Mouse (Mus musculus): ENCODE data around the gene Pigk. TPM values are rescaled to one million over a fixed set of nuclear protein-coding genes. Genes with fewer than 3 reads are reported as not detected.
A peak's percentile ranks its signal among the peaks of the same experiment; 100 is the strongest.
"Not testable (repeated sequence)": the region's sequence is repeated elsewhere in the genome, so short reads cannot be mapped to it uniquely, and the experiment has no call there.

The Pigk gene
- polyA plus RNA-seq, 1 experiment from 2014 or later: 49.1 TPM

DNA sequence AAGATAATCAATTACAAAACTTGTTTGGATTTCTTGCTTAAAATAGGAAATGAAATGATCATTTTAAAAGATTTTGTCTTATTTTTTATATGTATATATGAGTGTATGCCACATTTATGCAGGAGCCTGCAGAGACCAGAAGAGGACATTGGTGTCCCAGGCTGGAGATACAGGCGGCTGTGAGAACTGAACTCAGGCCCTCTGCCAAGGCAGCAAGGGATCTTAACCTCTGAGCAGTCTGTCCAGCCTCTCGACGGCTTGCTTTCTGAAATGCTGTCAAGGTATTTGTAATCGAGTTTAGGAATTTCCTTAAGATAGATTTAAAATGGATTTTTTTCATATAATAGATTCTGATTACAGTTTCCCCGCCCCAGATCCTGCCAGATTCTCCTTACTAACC, 25.4 kb upstream of the Pigk start:
- Histone ChIP-seq H3K27ac (replicated peaks; ENCODE audit: low read depth, low read length) (no peak overlapping the region), H3K9ac (replicated peaks; ENCODE audit: low read length) (no peak overlapping the region), H3K9me3 (replicated peaks; ENCODE audit: control insufficient read depth, low read length) (no peaks in the 10 kb centered on the region), H3K36me3 (replicated peaks; ENCODE audit: control insufficient read depth, insufficient read depth, low read depth, low read length) (no peaks in the 10 kb centered on the region), H3K4me3 (ENCODE audit: low read depth, low read length) (no peak overlapping the region), H3K4me2 (ENCODE audit: low read depth, low read length) (no peak overlapping the region), H3K4me1 (ENCODE audit: control insufficient read depth, insufficient read depth, low read length) (no peaks in the 10 kb centered on the region), H3K27me3 (ENCODE audit: control insufficient read depth, insufficient read depth, low read length) (no peaks in the 10 kb centered on the region)
- 82% methylated on average over 5 of the region's 5 CpGs for WGBS
- DNase-seq (ENCODE audit: low spot score) (no peak), ATAC-seq (replicated peaks; ENCODE audit: insufficient number of reproducible peaks, low FRiP score, low TSS enrichment, low read depth) (no peak)

- no peak overlapping the region for H3K4me3 ChIP-seq (ENCODE audit: low read depth, low read length)
- ATAC-seq (replicated peaks; ENCODE audit: insufficient number of reproducible peaks, low FRiP score, low TSS enrichment, low read depth) (no peak), DNase-seq (ENCODE audit: low spot score) (no peak)
- H3K9ac ChIP-seq (replicated peaks; ENCODE audit: low read length): no peak overlapping the region
- no peaks in the 10 kb centered on the region for H3K36me3 ChIP-seq (replicated peaks; ENCODE audit: control insufficient read depth, insufficient read depth, low read depth, low read length)
- no peaks in the 10 kb centered on the region for H3K4me1 ChIP-seq (ENCODE audit: control insufficient read depth, insufficient read depth, low read length)
- H3K27ac ChIP-seq (replicated peaks; ENCODE audit: low read depth, low read length): no peak overlapping the region
- no peak overlapping the region for H3K4me2 ChIP-seq (ENCODE audit: low read depth, low read length)
- no peaks in the 10 kb centered on the region for H3K27me3 ChIP-seq (ENCODE audit: control insufficient read depth, insufficient read depth, low read length)
- no peaks in the 10 kb centered on the region for H3K9me3 ChIP-seq (replicated peaks; ENCODE audit: control insufficient read depth, low read length)
- WGBS: 86% methylated on average over 9 of the region's 9 CpGs
Measured at GRCm38 (mm10) chr3:152689105-152689504, 24.8 kb upstream of the Pigk start.

GRCm38 (mm10) chr3:152694950-152695349, 18.9 kb upstream of the Pigk start:
- Histone ChIP-seq H3K9me3 (replicated peaks; ENCODE audit: control insufficient read depth, low read length) (no peaks in the 10 kb centered on the region), H3K4me3 (ENCODE audit: low read depth, low read length) (no peak overlapping the region), H3K27ac (replicated peaks; ENCODE audit: low read depth, low read length) (no peak overlapping the region), H3K9ac (replicated peaks; ENCODE audit: low read length) (no peak overlapping the region), H3K36me3 (replicated peaks; ENCODE audit: control insufficient read depth, insufficient read depth, low read depth, low read length) (no peaks in the 10 kb centered on the region), H3K4me1 (ENCODE audit: control insufficient read depth, insufficient read depth, low read length) (no peaks in the 10 kb centered on the region), H3K27me3 (ENCODE audit: control insufficient read depth, insufficient read depth, low read length) (no peaks in the 10 kb centered on the region), H3K4me2 (ENCODE audit: low read depth, low read length) (no peak overlapping the region)
- 91% methylated on average over 3 of the region's 3 CpGs for WGBS
- DNase-seq (ENCODE audit: low spot score) (no peak), ATAC-seq (replicated peaks; ENCODE audit: insufficient number of reproducible peaks, low FRiP score, low TSS enrichment, low read depth) (no peak)

DNA sequence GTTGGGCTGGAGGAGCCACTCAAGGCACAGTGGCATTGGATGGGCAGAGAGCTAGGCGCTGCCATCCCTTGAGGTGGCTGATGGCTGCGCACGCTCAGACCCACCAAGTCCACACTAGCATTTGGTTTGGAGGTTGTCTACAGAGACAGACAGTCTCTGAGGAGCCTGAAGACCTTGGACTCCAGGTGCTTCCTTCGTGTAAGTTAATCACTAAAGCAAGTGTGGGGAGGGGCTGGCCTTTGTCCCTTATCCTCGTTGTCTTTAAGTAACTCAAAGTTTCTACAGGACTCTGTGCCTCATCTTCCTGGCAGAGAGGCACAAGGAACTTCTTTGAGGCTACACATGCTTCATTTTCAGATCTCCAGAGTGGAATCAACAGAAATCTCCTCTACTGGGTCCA, 15.9 kb upstream of the Pigk start:
- H3K4me2 ChIP-seq (ENCODE audit: low read depth, low read length): no peak overlapping the region
- H3K4me3 ChIP-seq (ENCODE audit: low read depth, low read length): no peak overlapping the region
- no peak for DNase-seq (ENCODE audit: low spot score)
- H3K27ac ChIP-seq (replicated peaks; ENCODE audit: low read depth, low read length): no peak overlapping the region
- ATAC-seq (replicated peaks; ENCODE audit: insufficient number of reproducible peaks, low FRiP score, low TSS enrichment, low read depth): no peak
- no peaks in the 10 kb centered on the region for H3K9me3 ChIP-seq (replicated peaks; ENCODE audit: control insufficient read depth, low read length)
- no peaks in the 10 kb centered on the region for H3K36me3 ChIP-seq (replicated peaks; ENCODE audit: control insufficient read depth, insufficient read depth, low read depth, low read length)
- H3K9ac ChIP-seq (replicated peaks; ENCODE audit: low read length): no peak overlapping the region
- H3K4me1 ChIP-seq (ENCODE audit: control insufficient read depth, insufficient read depth, low read length): no peaks in the 10 kb centered on the region
- H3K27me3 ChIP-seq (ENCODE audit: control insufficient read depth, insufficient read depth, low read length): no peaks in the 10 kb centered on the region
- 83% methylated on average over 5 of the region's 5 CpGs for WGBS

GRCm38 (mm10) chr3:152699261-152699660, 14.6 kb upstream of the Pigk start:
- H3K27ac ChIP-seq (replicated peaks; ENCODE audit: low read depth, low read length): no peak overlapping the region
- H3K4me1 ChIP-seq (ENCODE audit: control insufficient read depth, insufficient read depth, low read length): no peaks in the 10 kb centered on the region
- H3K9ac ChIP-seq (replicated peaks; ENCODE audit: low read length): no peak overlapping the region
- H3K4me2 ChIP-seq (ENCODE audit: low read depth, low read length): no peak overlapping the region
- H3K27me3 ChIP-seq (ENCODE audit: control insufficient read depth, insufficient read depth, low read length): no peaks in the 10 kb centered on the region
- no peaks in the 10 kb centered on the region for H3K36me3 ChIP-seq (replicated peaks; ENCODE audit: control insufficient read depth, insufficient read depth, low read depth, low read length)
- DNase-seq (ENCODE audit: low spot score): no peak
- H3K4me3 ChIP-seq (ENCODE audit: low read depth, low read length): no peak overlapping the region
- H3K9me3 ChIP-seq (replicated peaks; ENCODE audit: control insufficient read depth, low read length): no peaks in the 10 kb centered on the region
- 69% methylated on average over 8 of the region's 8 CpGs for WGBS
- no peak for ATAC-seq (replicated peaks; ENCODE audit: insufficient number of reproducible peaks, low FRiP score, low TSS enrichment, low read depth)

DNA sequence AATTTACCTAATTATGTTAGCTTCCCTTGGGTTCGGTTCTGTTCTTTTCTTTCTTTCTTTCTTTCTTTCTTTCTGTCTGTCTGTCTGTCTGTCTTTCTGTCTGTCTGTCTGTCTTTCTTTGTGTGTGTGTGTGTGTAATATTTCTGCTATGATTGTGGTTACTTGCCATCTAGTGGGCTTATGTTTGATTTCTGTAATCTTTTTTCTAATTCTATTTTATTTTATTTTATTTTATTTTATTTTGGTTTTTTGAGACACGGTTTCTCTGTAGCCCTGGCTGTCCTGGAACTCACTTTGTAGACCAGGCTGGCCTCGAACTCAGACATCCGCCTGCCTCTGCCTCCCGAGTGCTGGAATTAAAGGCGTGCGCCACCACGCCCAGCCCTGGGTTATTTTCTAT, 12.4 kb upstream of the Pigk start:
- WGBS: 90% methylated on average over 8 of the region's 8 CpGs
- DNase-seq (ENCODE audit: low spot score); H3K9me3 ChIP-seq (replicated peaks; ENCODE audit: control insufficient read depth, low read length); H3K4me2 ChIP-seq (ENCODE audit: low read depth, low read length); H3K36me3 ChIP-seq (replicated peaks; ENCODE audit: control insufficient read depth, insufficient read depth, low read depth, low read length); H3K27me3 ChIP-seq (ENCODE audit: control insufficient read depth, insufficient read depth, low read length); H3K9ac ChIP-seq (replicated peaks; ENCODE audit: low read length); H3K4me3 ChIP-seq (ENCODE audit: low read depth, low read length); H3K27ac ChIP-seq (replicated peaks; ENCODE audit: low read depth, low read length); H3K4me1 ChIP-seq (ENCODE audit: control insufficient read depth, insufficient read depth, low read length): not testable (repeated sequence)
- 0 out of 2 replicates have a peak, but pooled peaks have one; percentile 65 for ATAC-seq (replicated peaks; ENCODE audit: insufficient number of reproducible peaks, low FRiP score, low TSS enrichment, low read depth)

DNA sequence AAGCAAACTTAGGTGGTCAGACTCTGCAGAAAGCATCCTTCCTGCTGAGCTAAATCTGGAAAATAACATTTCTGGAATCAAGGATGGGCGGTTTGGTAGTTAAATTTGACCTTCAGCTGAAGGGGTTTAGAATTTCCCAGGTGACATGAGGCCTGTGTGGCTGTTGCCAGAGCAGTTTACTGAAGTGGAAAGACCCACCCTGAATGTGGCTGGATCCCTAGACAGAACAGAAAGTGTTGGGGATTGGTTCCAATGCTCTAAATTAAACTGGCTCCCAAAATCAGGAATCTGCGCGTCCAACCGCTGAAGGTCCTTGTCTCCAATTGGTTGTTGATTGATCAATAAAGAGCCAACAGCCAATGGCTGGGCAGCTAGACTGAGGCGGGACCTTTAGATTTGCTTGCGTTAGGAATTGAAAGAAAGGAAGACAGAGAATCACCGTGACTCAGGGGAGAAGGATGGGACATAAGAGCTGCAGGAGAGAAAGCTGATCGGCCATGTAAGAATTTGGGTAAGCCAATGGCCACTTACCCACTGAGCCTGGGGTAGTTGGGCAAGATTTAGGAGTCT, 11.5 kb upstream of the Pigk start:
- no peak overlapping the region for H3K27ac ChIP-seq (replicated peaks; ENCODE audit: low read depth, low read length)
- no peaks in the 10 kb centered on the region for H3K36me3 ChIP-seq (replicated peaks; ENCODE audit: control insufficient read depth, insufficient read depth, low read depth, low read length)
- H3K4me1 ChIP-seq (ENCODE audit: control insufficient read depth, insufficient read depth, low read length): no peaks in the 10 kb centered on the region
- 50% methylated on average over 8 of the region's 8 CpGs for WGBS
- no peak overlapping the region for H3K4me2 ChIP-seq (ENCODE audit: low read depth, low read length)
- DNase-seq (ENCODE audit: low spot score) (peak; percentile 35), ATAC-seq (replicated peaks; ENCODE audit: insufficient number of reproducible peaks, low FRiP score, low TSS enrichment, low read depth) (no peak)
- no peaks in the 10 kb centered on the region for H3K9me3 ChIP-seq (replicated peaks; ENCODE audit: control insufficient read depth, low read length)
- no peak overlapping the region for H3K4me3 ChIP-seq (ENCODE audit: low read depth, low read length)
- H3K9ac ChIP-seq (replicated peaks; ENCODE audit: low read length): no peak overlapping the region
- no peaks in the 10 kb centered on the region for H3K27me3 ChIP-seq (ENCODE audit: control insufficient read depth, insufficient read depth, low read length)

DNA sequence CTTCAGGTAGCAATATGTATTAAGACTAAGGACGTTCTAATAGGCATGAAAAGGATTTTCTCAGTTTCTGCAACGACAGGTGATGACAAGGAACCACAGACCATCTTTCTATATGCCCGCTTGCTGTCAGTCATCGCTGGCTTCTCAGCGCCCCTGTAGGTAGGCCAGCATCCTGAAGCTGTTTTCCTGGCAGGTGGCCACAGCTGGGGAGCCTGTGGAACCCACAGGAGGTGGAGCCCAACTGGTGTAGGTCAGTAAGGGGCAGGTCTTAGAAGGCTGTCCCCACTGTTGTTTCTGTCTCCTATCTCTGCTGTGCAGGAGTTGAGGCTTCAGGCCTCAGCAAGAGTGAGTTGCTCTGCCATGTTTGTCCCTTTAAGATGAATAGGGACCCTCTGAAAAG, 8.1 kb upstream of the Pigk start:
- Histone ChIP-seq H3K9ac (replicated peaks; ENCODE audit: low read length) (no peak overlapping the region), H3K36me3 (replicated peaks; ENCODE audit: control insufficient read depth, insufficient read depth, low read depth, low read length) (no peaks in the 10 kb centered on the region), H3K4me1 (ENCODE audit: control insufficient read depth, insufficient read depth, low read length) (no peaks in the 10 kb centered on the region), H3K9me3 (replicated peaks; ENCODE audit: control insufficient read depth, low read length) (no peaks in the 10 kb centered on the region), H3K27ac (replicated peaks; ENCODE audit: low read depth, low read length) (no peak overlapping the region), H3K4me3 (ENCODE audit: low read depth, low read length) (no peak overlapping the region), H3K27me3 (ENCODE audit: control insufficient read depth, insufficient read depth, low read length) (no peaks in the 10 kb centered on the region), H3K4me2 (ENCODE audit: low read depth, low read length) (no peak overlapping the region)
- 74% methylated on average over 5 of the region's 5 CpGs for WGBS
- ATAC-seq (replicated peaks; ENCODE audit: insufficient number of reproducible peaks, low FRiP score, low TSS enrichment, low read depth) (no peak), DNase-seq (ENCODE audit: low spot score) (no peak)
